Mouse (Mus musculus): ENCODE measurements around the gene Olfr444. TPM values are rescaled to one million over a fixed set of nuclear protein-coding genes. Genes with fewer than 3 reads are reported as not detected.

The Olfr444 gene
- not detected in 2 replicates for polyA plus RNA-seq (2012; rRNA removed)

- no peak for DNase-seq
- H3K4me3 ChIP-seq (replicated peaks; ENCODE audit: insufficient read depth, low read depth, low read length): no peak within 1 kb of the TSS
- no peaks in the 10 kb centered on the region for H3K27me3 ChIP-seq (ENCODE audit: control insufficient read depth, insufficient read depth, low read length)
- no peak within 1 kb of the TSS for H3K27ac ChIP-seq (ENCODE audit: insufficient read depth, low read length)
- H3K4me1 ChIP-seq (ENCODE audit: control insufficient read depth, insufficient read depth, low read length): no peaks in the 10 kb centered on the region
- TF ChIP-seq POLR2A (IDR thresholded peaks at IDR 0.05; ENCODE audit: borderline replicate concordance, insufficient read depth, low read length) (no peak), CTCF (IDR thresholded peaks at IDR 0.05; ENCODE audit: borderline replicate concordance, insufficient read depth, low read depth, low read length) (no peak)
- WGBS: 78% methylated on average over 1 of the region's 1 CpGs
These were observed at the start of gene Olfr444 for GRCm38 (mm10) chr6:42948767-42949166. TSS of gene Olfr444 (plus strand) at chr6:42949067.

GRCm38 (mm10) chr6:42900345-42900744 lies 48.5 kb upstream of the Olfr444 start:
- TF ChIP-seq CTCF (IDR thresholded peaks at IDR 0.05; ENCODE audit: borderline replicate concordance, insufficient read depth, low read depth, low read length) (no peak), POLR2A (IDR thresholded peaks at IDR 0.05; ENCODE audit: borderline replicate concordance, insufficient read depth, low read length) (no peak)
- WGBS: 29% methylated on average over 1 of the region's 1 CpGs

GRCm38 (mm10) chr6:42908578-42908977 lies 40.3 kb upstream of the Olfr444 start, which contains the start of gene Olfr447:
TSS of gene Olfr447 (plus strand) at chr6:42908878.
- DNase-seq: no peak
- H3K27me3 ChIP-seq (ENCODE audit: control insufficient read depth, insufficient read depth, low read length): no peaks in the 10 kb centered on the region
- no peaks in the 10 kb centered on the region for H3K4me1 ChIP-seq (ENCODE audit: control insufficient read depth, insufficient read depth, low read length)
- no peak for TF ChIP-seq POLR2A (IDR thresholded peaks at IDR 0.05; ENCODE audit: borderline replicate concordance, insufficient read depth, low read length)
- TF ChIP-seq CTCF (IDR thresholded peaks at IDR 0.05; ENCODE audit: borderline replicate concordance, insufficient read depth, low read depth, low read length): no peak
- H3K4me3 ChIP-seq (replicated peaks; ENCODE audit: insufficient read depth, low read depth, low read length): no peak within 1 kb of the TSS
- H3K27ac ChIP-seq (ENCODE audit: insufficient read depth, low read length): no peak within 1 kb of the TSS

More at GRCm38 (mm10) chr6:42900345-42900744, 48.5 kb upstream of the Olfr444 start:
- no peaks in the 10 kb centered on the region for H3K4me1 ChIP-seq (ENCODE audit: control insufficient read depth, insufficient read depth, low read length)
- H3K27ac ChIP-seq (ENCODE audit: insufficient read depth, low read length): no peak overlapping the region
- H3K4me3 ChIP-seq (replicated peaks; ENCODE audit: insufficient read depth, low read depth, low read length): no peak overlapping the region
- no peaks in the 10 kb centered on the region for H3K27me3 ChIP-seq (ENCODE audit: control insufficient read depth, insufficient read depth, low read length)
- no peak for DNase-seq

- Histone ChIP-seq H3K27me3 (ENCODE audit: control insufficient read depth, insufficient read depth, low read length) (no peaks in the 10 kb centered on the region), H3K27ac (ENCODE audit: insufficient read depth, low read length) (no peak within 1 kb of the TSS), H3K4me1 (ENCODE audit: control insufficient read depth, insufficient read depth, low read length) (no peaks in the 10 kb centered on the region), H3K4me3 (replicated peaks; ENCODE audit: insufficient read depth, low read depth, low read length) (no peak within 1 kb of the TSS)
- DNase-seq: no peak
- TF ChIP-seq POLR2A (IDR thresholded peaks at IDR 0.05; ENCODE audit: borderline replicate concordance, insufficient read depth, low read length) (no peak), CTCF (IDR thresholded peaks at IDR 0.05; ENCODE audit: borderline replicate concordance, insufficient read depth, low read depth, low read length) (no peak)
- 61% methylated on average over 2 of the region's 2 CpGs for WGBS
These were observed 27.8 kb upstream of the Olfr444 start, which contains the start of gene Olfr446 for GRCm38 (mm10) chr6:42921077-42921476. TSS of gene Olfr446 (plus strand) at chr6:42921377.

- Histone ChIP-seq H3K27me3 (ENCODE audit: control insufficient read depth, insufficient read depth, low read length) (no peaks in the 10 kb centered on the region), H3K27ac (ENCODE audit: insufficient read depth, low read length) (no peak overlapping the region), H3K4me1 (ENCODE audit: control insufficient read depth, insufficient read depth, low read length) (no peaks in the 10 kb centered on the region), H3K4me3 (replicated peaks; ENCODE audit: insufficient read depth, low read depth, low read length) (no peak overlapping the region)
- no peak for DNase-seq
- TF ChIP-seq CTCF (IDR thresholded peaks at IDR 0.05; ENCODE audit: borderline replicate concordance, insufficient read depth, low read depth, low read length) (no peak), POLR2A (IDR thresholded peaks at IDR 0.05; ENCODE audit: borderline replicate concordance, insufficient read depth, low read length) (no peak)
These were observed 31.5 kb downstream of the Olfr444 start for GRCm38 (mm10) chr6:42980377-42980776.

Other genes with a start within 250 kb of the Olfr444 start
- gene Tcaf1, start 239.0 kb upstream of the Olfr444 start, polyA plus RNA-seq (2012; rRNA removed): 92.9 and 103 TPM in 2 replicates
- not detected in 2 replicates for gene Olfr453, start 209.7 kb upstream of the Olfr444 start, polyA plus RNA-seq (2012; rRNA removed)
- not detected in 2 replicates for gene Olfr38, start 192.7 kb upstream of the Olfr444 start, polyA plus RNA-seq (2012; rRNA removed)
- gene Olfr452, start 164.0 kb upstream of the Olfr444 start, polyA plus RNA-seq (2012; rRNA removed): not detected in 2 replicates
- not detected in 2 replicates for gene Olfr450, start 137.1 kb upstream of the Olfr444 start, polyA plus RNA-seq (2012; rRNA removed)
- not detected in 2 replicates for gene Olfr449, start 114.7 kb upstream of the Olfr444 start, polyA plus RNA-seq (2012; rRNA removed)
- gene Olfr448, start 58.6 kb upstream of the Olfr444 start, polyA plus RNA-seq (2012; rRNA removed): not detected in 2 replicates
- gene Olfr447, start 40.2 kb upstream of the Olfr444 start, polyA plus RNA-seq (2012; rRNA removed): not detected in 2 replicates
- not detected in 2 replicates for gene Olfr446, start 27.7 kb upstream of the Olfr444 start, polyA plus RNA-seq (2012; rRNA removed)
- not detected in 2 replicates for gene Olfr441, start 157.3 kb downstream of the Olfr444 start, polyA plus RNA-seq (2012; rRNA removed)
- not detected in 2 replicates for gene Olfr237-ps1, start 197.5 kb downstream of the Olfr444 start, polyA plus RNA-seq (2012; rRNA removed)
- not detected in 2 replicates for gene Olfr437, start 214.2 kb downstream of the Olfr444 start, polyA plus RNA-seq (2012; rRNA removed)
- not detected in 2 replicates for gene Olfr13, start 223.1 kb downstream of the Olfr444 start, polyA plus RNA-seq (2012; rRNA removed)
- gene Olfr435, start 248.1 kb downstream of the Olfr444 start, polyA plus RNA-seq (2012; rRNA removed): not detected in 2 replicates

All from cerebellum, adult 2 months (tissue).